Mouse (Mus musculus) forebrain, embryonic 16.5 days (tissue): ENCODE measurements around the gene Vps52. TPM values are rescaled to one million over a fixed set of nuclear protein-coding genes. Genes with fewer than 3 reads are reported as not detected.
"Not testable (repeated sequence)": the region's sequence is repeated elsewhere in the genome, so short reads cannot be mapped to it uniquely, and the experiment has no call there.

Experiments
- ATAC-seq: fragments of 200-750 bp; cut with Nextera tagmentation; 2 replicates; pipeline ENCODE4 v1.8.0; 2017; ENCODE audit warnings: mild to moderate bottlenecking, moderate library complexity
- H3K27ac ChIP-seq: fragments of 300-500 bp; sonication (generic); 2 replicates; pipeline ENCODE4 v1.5.1; 2014; ENCODE audit warnings: low read length, control low read depth
- H3K27me3 ChIP-seq: fragments of 300-500 bp; sonication (generic); replicated peaks from 2 replicates; pipeline ENCODE4 v1.6.1; 2014; ENCODE audit warnings: low read length; ENCODE audit not compliant: control insufficient read depth, insufficient read depth
- H3K36me3 ChIP-seq: fragments of 300-500 bp; sonication (generic); 2 replicates; pipeline ENCODE4 v1.6.1; 2014; ENCODE audit not compliant: control insufficient read depth, insufficient read depth
- H3K4me1 ChIP-seq: fragments of 300-500 bp; sonication (generic); replicated peaks from 2 replicates; pipeline ENCODE4 v1.6.1; 2014; ENCODE audit warnings: low read length; ENCODE audit not compliant: control insufficient read depth, insufficient read depth
- H3K4me2 ChIP-seq: fragments of 300-500 bp; sonication (generic); 2 replicates; pipeline ENCODE4 v1.6.1; 2014; ENCODE audit warnings: mild to moderate bottlenecking, low read length, control low read depth
- H3K4me3 ChIP-seq: fragments of 300-500 bp; sonication (generic); replicated peaks from 2 replicates; pipeline ENCODE4 v1.5.1; 2014; ENCODE audit warnings: mild to moderate bottlenecking, low read length, control low read depth
- H3K9ac ChIP-seq: fragments of 300-500 bp; sonication (generic); replicated peaks from 2 replicates; pipeline ENCODE4 v1.6.1; 2014; ENCODE audit warnings: low read depth, low read length, control low read depth
- H3K9me3 ChIP-seq: fragments of 300-500 bp; sonication (generic); 2 replicates; pipeline ENCODE4 v1.6.1; 2016; ENCODE audit warnings: low read length; ENCODE audit not compliant: control insufficient read depth
- whole genome bisulfite sequencing: fragments of 180-500 bp; shearing (Covaris S2); extraction: QIAGEN DNeasy Blood & Tissue Kit; methylation state at CpG from one replicate; pipeline ENCODE4 v1.1.7; 2014; 5-methylcytosine and 5-hydroxymethylcytosine counted together
- polyA plus RNA-seq: library from polyadenylated mRNA; unstranded; fragments of >200 nt; fragmentation: Nextera tagmentation; extraction: Ambion mirVana; gene quantifications from 2 replicates; pipeline ENCODE4 v1.2.1, GENCODE M21; 2015

The Vps52 gene
- polyA plus RNA-seq, 1 experiment from 2014 or later, result 81.0 TPM

GRCm38 (mm10) chr17:33951021-33951946, 4.3 kb upstream of the Vps52 start, which contains the start of gene B3galt4:
Gene B3galt4 (minus strand): TSS chr17:33951488.
- H3K27ac ChIP-seq, result peak within 1 kb of the TSS; percentile 73
- 1% methylated on average over 45 of the region's 45 CpGs for WGBS

GRCm38 (mm10) chr17:33952015-33952414, 3.6 kb upstream of the Vps52 start:
- H3K9ac ChIP-seq, result not testable (repeated sequence)
- H3K4me1 ChIP-seq, result peaks cover 51% of the 10 kb centered on the region

More at GRCm38 (mm10) chr17:33951021-33951946, 4.3 kb upstream of the Vps52 start, which contains the start of gene B3galt4:
- H3K4me2 ChIP-seq, result peak within 1 kb of the TSS; percentile 91
- H3K36me3 ChIP-seq, result peaks cover 14% of the 10 kb centered on the region
- ATAC-seq, result peak; percentile 71
- peak within 1 kb of the TSS; percentile 81 for H3K9ac ChIP-seq
- H3K27me3 ChIP-seq, result no peaks in the 10 kb centered on the region
- no peaks in the 10 kb centered on the region for H3K9me3 ChIP-seq
- peaks cover 45% of the 10 kb centered on the region for H3K4me1 ChIP-seq
- H3K4me3 ChIP-seq, result peak within 1 kb of the TSS; percentile 57

GRCm38 (mm10) chr17:33952879-33953278, 2.7 kb upstream of the Vps52 start:
- WGBS, result 79% methylated on average over 4 of the region's 4 CpGs
- no peak for ATAC-seq
- H3K9ac ChIP-seq, result no peak overlapping the region
- H3K4me3 ChIP-seq, result no peak overlapping the region
- H3K27ac ChIP-seq, result no peak overlapping the region
- peaks cover 12% of the 10 kb centered on the region for H3K36me3 ChIP-seq
- H3K27me3 ChIP-seq, result no peaks in the 10 kb centered on the region
- H3K9me3 ChIP-seq, result no peaks in the 10 kb centered on the region
- peaks cover 51% of the 10 kb centered on the region for H3K4me1 ChIP-seq
- no peak overlapping the region for H3K4me2 ChIP-seq

More at GRCm38 (mm10) chr17:33952015-33952414, 3.6 kb upstream of the Vps52 start:
- peaks cover 12% of the 10 kb centered on the region for H3K36me3 ChIP-seq
- H3K4me3 ChIP-seq, H3K27me3 ChIP-seq, H3K4me2 ChIP-seq, H3K9me3 ChIP-seq, ATAC-seq, H3K27ac ChIP-seq: not testable (repeated sequence)
- WGBS, result 77% methylated on average over 13 of the region's 13 CpGs

- H3K4me2 ChIP-seq, result no peak overlapping the region
- WGBS, result 79% methylated on average over 3 of the region's 3 CpGs
Measured at GRCm38 (mm10) chr17:33953310-33953709, 2.3 kb upstream of the Vps52 start.

GRCm38 (mm10) chr17:33953961-33954565, 1.5 kb upstream of the Vps52 start:
- H3K27ac ChIP-seq, result no peak overlapping the region
- peaks cover 9% of the 10 kb centered on the region for H3K36me3 ChIP-seq
- no peaks in the 10 kb centered on the region for H3K27me3 ChIP-seq
- no peak for ATAC-seq
- H3K4me3 ChIP-seq, result peak overlapping the region; percentile 85
- no peaks in the 10 kb centered on the region for H3K9me3 ChIP-seq
- H3K4me2 ChIP-seq, result peak overlapping the region; percentile 82
- no peak overlapping the region; the same call in 1 of the 2 replicates for H3K9ac ChIP-seq
- WGBS, result 29% methylated on average over 5 of the region's 5 CpGs
- peaks cover 51% of the 10 kb centered on the region for H3K4me1 ChIP-seq

More at GRCm38 (mm10) chr17:33953310-33953709, 2.3 kb upstream of the Vps52 start:
- no peak for ATAC-seq
- H3K27me3 ChIP-seq, result no peaks in the 10 kb centered on the region
- H3K4me1 ChIP-seq, result peaks cover 51% of the 10 kb centered on the region
- no peak overlapping the region for H3K27ac ChIP-seq
- no peaks in the 10 kb centered on the region for H3K9me3 ChIP-seq
- no peak overlapping the region for H3K9ac ChIP-seq
- H3K4me3 ChIP-seq, result no peak overlapping the region
- peaks cover 12% of the 10 kb centered on the region for H3K36me3 ChIP-seq

GRCm38 (mm10) chr17:33954646-33955554, 712 bp upstream of the Vps52 start:
- ATAC-seq, result peak; percentile 39
- peaks cover 10% of the 10 kb centered on the region for H3K36me3 ChIP-seq
- WGBS, result 2% methylated on average over 33 of the region's 33 CpGs
- H3K4me3 ChIP-seq, result peak overlapping the region; percentile 85
- H3K4me1 ChIP-seq, result peaks cover 51% of the 10 kb centered on the region
- H3K9ac ChIP-seq, result peak overlapping the region; percentile 94
- peak overlapping the region; percentile 88 for H3K27ac ChIP-seq
- H3K4me2 ChIP-seq, result peak overlapping the region; percentile 82
- no peaks in the 10 kb centered on the region for H3K9me3 ChIP-seq
- H3K27me3 ChIP-seq, result no peaks in the 10 kb centered on the region

DNA sequence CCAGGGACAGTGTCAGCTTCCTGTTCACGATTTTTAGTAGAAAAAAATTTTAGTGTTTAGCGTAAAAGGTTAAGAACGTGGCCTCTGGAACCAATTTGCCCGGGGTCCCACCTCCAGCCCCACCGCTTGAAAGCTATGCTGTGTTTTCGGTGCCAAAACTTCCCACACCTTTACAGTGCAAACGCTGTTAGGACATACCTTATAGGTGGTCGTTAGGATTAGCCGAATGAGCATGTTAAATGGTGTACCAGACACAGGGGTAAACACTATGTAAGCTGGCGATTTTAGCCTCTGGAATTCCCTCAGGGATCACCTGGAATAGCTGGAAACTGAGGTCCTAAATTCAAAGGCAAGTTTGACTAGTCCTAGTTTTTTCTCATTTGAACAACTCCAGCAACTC, 724 bp downstream of the Vps52 start:
- peaks cover 12% of the 10 kb centered on the region for H3K36me3 ChIP-seq

DNA sequence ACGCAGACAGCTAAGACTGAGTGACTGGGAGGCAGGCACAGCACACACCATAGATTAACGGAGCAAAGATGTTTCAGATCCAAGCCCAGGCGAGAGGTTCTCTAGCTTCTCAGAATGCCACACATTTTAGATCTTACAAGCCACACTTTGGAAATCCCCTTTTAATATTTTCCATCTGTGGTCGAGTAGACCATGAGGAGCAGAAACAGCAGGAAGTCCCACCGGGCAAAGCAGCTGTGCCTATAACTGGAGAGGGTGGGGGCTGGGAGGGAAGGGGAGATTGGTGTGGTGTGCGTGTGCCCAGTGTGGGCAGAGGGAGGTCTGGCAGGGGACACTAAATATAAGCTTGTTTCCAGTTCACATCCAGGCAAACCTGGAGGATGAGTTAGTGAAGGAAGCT, 1.9 kb downstream of the Vps52 start:
- Histone ChIP-seq H3K27me3 (no peaks in the 10 kb centered on the region), H3K27ac (no peak overlapping the region), H3K4me3 (no peak overlapping the region), H3K9ac (no peak overlapping the region), H3K4me1 (peaks cover 30% of the 10 kb centered on the region), H3K4me2 (no peak overlapping the region), H3K36me3 (peaks cover 10% of the 10 kb centered on the region; the same call in 1 of the 2 replicates), H3K9me3 (no peaks in the 10 kb centered on the region)
- WGBS, result 90% methylated on average over 6 of the region's 6 CpGs
- no peak for ATAC-seq

More for the DNA sequence above, 724 bp downstream of the Vps52 start:
- H3K4me2 ChIP-seq, result peak overlapping the region; percentile 71
- H3K4me3 ChIP-seq, result peak overlapping the region; percentile 85
- WGBS, result 5% methylated on average over 10 of the region's 10 CpGs
- H3K27ac ChIP-seq, result peak overlapping the region; percentile 87
- no peaks in the 10 kb centered on the region for H3K9me3 ChIP-seq
- H3K9ac ChIP-seq, result peak overlapping the region; percentile 68
- no peaks in the 10 kb centered on the region for H3K27me3 ChIP-seq
- H3K4me1 ChIP-seq, result peaks cover 40% of the 10 kb centered on the region
- ATAC-seq, result no peak
